Mouse (Mus musculus): ENCODE measurements around the gene Zmiz2.

DNA sequence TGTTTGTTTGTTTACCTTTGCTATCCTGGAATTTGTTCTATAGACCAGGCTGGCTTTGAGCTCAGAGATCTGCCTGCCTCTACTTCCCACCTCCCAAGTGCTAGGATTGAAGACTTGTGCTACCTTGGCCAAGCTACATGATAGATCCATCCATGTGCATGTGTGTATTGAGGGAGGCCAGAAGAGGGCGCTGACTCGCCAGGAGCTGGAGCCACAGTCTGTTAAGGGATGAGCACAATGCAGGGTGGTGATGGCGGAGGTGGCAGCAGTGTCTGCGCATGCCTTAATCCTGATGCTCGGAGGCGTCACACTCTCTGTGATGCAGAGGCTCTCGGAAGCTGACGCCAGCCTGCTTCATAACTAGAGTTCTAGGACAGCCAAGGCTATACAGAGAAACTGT, 47.6 kb downstream of the Zmiz2 start:
- TF ChIP-seq GATA1 (IDR thresholded peaks at IDR 0.05; ENCODE audit: borderline replicate concordance, low read length) = no peak
- no peak for TF ChIP-seq FLI1 (IDR thresholded peaks at IDR 0.05; ENCODE audit: low read length)

Measured in megakaryocyte, embryonic 14.5 days (primary cell).